Mouse (Mus musculus) lung, embryonic 14.5 days (tissue): Measurements from ENCODE around the gene Ddx3x. TPM values are rescaled to one million over a fixed set of nuclear protein-coding genes. Genes with fewer than 3 reads are reported as not detected.

Source experiments
- ATAC-seq: fragments of 200-750 bp; cut with Nextera tagmentation; 2 replicates; pipeline ENCODE4 v1.8.0; 2017; ENCODE audit warnings: mild to moderate bottlenecking, moderate TSS enrichment, moderate library complexity; ENCODE audit not compliant: insufficient read depth
- DNase-seq: peaks from one replicate; pipeline ENCODE4 v3.0.0-alpha.2; 2015
- H3K27ac ChIP-seq: fragments of 300-500 bp; sonication (generic); 2 replicates; pipeline ENCODE4 v1.5.1; 2014; ENCODE audit warnings: low read depth, mild to moderate bottlenecking, moderate library complexity
- H3K27me3 ChIP-seq: fragments of 300-500 bp; sonication (generic); 2 replicates; pipeline ENCODE4 v1.6.1; 2014; ENCODE audit warnings: low read length, control low read depth; ENCODE audit not compliant: insufficient read depth
- H3K36me3 ChIP-seq: fragments of 300-500 bp; sonication (generic); 2 replicates; pipeline ENCODE4 v1.6.1; 2014; ENCODE audit warnings: control low read depth; ENCODE audit not compliant: insufficient read depth
- H3K4me1 ChIP-seq: fragments of 300-500 bp; sonication (generic); 2 replicates; pipeline ENCODE4 v1.6.1; 2014; ENCODE audit warnings: antibody characterized with exemption, control low read depth; ENCODE audit not compliant: insufficient read depth
- H3K4me2 ChIP-seq: fragments of 300-500 bp; sonication (generic); 2 replicates; pipeline ENCODE4 v1.6.1; 2014; ENCODE audit warnings: mild to moderate bottlenecking
- H3K4me3 ChIP-seq: fragments of 300-500 bp; sonication (generic); 2 replicates; pipeline ENCODE4 v1.5.1; 2014; ENCODE audit warnings: low read depth, low read length
- H3K9ac ChIP-seq: fragments of 300-500 bp; sonication (generic); 2 replicates; pipeline ENCODE4 v1.6.1; 2014
- H3K9me3 ChIP-seq: fragments of 300-500 bp; sonication (generic); 2 replicates; pipeline ENCODE4 v1.6.1; 2016; ENCODE audit warnings: low read depth, low read length, control low read depth
- CTCF ChIP-seq: IDR thresholded peaks from 2 replicates; pipeline ENCODE4 v1.5.1; 2016; ENCODE audit warnings: antibody characterized with exemption, low read depth
- WGBS: fragments of 180-500 bp; shearing (Covaris S2); extraction: QIAGEN DNeasy Blood & Tissue Kit; methylation state at CpG from one replicate; pipeline ENCODE4 v1.1.7; 2014; 5-methylcytosine and 5-hydroxymethylcytosine counted together
- polyA plus RNA-seq: library from polyadenylated mRNA; unstranded; fragments of >200 nt; fragmentation: Nextera tagmentation; extraction: Ambion mirVana; gene quantifications from 2 replicates; pipeline ENCODE4 v1.2.1, GENCODE M21; 2014

The Ddx3x gene
- polyA plus RNA-seq, 1 experiment from 2014 or later = 164 TPM

DNA sequence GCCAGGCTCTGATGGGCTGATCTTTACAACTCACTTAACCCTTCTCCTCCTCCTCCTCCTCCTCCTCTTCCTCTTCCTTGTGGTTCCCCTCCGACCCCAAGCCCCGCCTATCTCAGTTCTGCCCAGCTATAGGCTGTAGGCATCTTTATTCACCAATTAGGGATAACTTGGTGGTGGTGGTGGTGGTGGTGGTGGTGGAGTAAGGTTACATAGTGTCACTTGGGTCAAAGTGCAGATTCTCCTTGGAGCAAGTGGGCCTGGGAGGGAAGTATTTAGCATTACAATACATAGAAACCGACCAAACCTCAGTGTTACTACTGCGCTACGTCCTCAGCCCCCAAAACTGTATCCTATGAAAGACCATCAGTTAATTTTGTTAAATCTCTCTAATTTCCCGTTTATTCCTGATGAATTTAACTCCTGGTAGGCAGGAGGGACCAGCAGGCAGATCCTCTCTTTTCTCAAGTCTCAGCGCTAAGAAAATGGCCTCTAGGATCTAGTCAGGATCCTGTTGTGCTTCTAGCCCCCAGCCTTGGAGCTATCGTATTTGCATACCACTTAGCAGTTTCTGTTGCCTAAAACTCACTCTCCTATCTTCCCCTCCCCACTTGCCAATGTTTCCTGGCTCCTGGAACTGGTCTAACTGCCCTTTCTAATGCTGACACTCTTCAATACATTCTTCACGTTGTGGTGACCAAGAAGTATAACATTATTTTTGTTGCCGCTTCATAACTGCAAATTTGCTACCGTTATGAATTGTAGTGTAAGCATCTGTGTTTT, 39.9 kb upstream of the Ddx3x start:
- Histone ChIP-seq H3K4me2 (peak overlapping the region; percentile 65), H3K4me3 (no peak overlapping the region), H3K9ac (no peak overlapping the region), H3K27ac (peak overlapping the region; percentile 96; the same call in 1 of the 2 replicates), H3K9me3 (no peaks in the 10 kb centered on the region), H3K27me3 (no peaks in the 10 kb centered on the region), H3K4me1 (no peaks in the 10 kb centered on the region; the same call in 1 of the 2 replicates), H3K36me3 (no peaks in the 10 kb centered on the region)
- DNase-seq (peak; percentile 16), ATAC-seq (no peak)
- TF ChIP-seq CTCF = no peak
- 26% methylated on average over 11 of the region's 11 CpGs for WGBS

DNA sequence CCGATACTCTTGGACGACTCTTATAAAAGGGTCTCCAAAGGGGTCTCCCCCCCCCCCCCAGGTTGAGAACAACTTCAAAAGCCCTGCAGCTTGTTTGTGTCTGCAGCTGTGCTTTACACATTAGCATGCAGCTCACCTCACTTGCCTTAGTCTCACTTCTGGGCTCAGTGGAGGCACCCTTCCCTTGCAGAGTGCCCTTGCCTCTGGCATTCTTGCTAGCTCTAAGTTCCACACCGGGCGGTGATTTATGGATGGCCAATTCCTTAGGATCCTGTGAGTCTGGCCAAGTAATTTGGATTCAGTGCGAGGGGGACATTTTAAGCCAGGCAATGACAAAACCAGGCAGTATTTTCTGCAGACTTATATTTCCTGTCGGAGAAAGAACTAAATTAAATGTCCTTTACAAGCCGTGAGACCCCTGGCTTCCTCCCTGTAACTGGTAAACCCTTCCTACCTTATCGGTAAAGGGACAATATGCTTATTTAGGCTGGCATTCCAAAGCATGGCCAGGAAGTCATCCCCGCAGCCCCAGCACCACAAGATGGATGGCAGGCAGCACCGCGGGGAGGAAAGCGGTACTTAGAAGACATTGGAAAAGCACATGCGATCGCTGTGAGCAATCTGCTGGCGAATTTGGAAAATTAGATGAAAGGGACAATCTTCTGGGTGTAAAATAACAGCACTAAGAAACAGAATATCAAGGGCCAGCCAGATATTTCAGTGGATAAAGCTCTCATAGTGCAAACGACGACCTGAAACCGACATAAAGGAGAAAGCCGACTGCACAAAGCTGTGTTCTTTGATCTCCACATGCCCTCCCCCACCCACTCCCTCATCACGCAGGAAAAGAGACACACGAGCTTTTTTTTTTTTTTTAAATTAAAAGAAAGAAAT, 39.1 kb upstream of the Ddx3x start:
- no peak for ATAC-seq
- H3K9me3 ChIP-seq = no peaks in the 10 kb centered on the region
- H3K27ac ChIP-seq = peak overlapping the region; percentile 96
- H3K4me3 ChIP-seq = peak overlapping the region; percentile 34
- WGBS = 7% methylated on average over 21 of the region's 21 CpGs
- no peak for TF ChIP-seq CTCF
- H3K4me1 ChIP-seq = no peaks in the 10 kb centered on the region; the same call in 1 of the 2 replicates
- no peaks in the 10 kb centered on the region for H3K36me3 ChIP-seq
- no peaks in the 10 kb centered on the region for H3K27me3 ChIP-seq
- H3K9ac ChIP-seq = peak overlapping the region; percentile 65
- H3K4me2 ChIP-seq = peak overlapping the region; percentile 65
- peak; percentile 51 for DNase-seq

DNA sequence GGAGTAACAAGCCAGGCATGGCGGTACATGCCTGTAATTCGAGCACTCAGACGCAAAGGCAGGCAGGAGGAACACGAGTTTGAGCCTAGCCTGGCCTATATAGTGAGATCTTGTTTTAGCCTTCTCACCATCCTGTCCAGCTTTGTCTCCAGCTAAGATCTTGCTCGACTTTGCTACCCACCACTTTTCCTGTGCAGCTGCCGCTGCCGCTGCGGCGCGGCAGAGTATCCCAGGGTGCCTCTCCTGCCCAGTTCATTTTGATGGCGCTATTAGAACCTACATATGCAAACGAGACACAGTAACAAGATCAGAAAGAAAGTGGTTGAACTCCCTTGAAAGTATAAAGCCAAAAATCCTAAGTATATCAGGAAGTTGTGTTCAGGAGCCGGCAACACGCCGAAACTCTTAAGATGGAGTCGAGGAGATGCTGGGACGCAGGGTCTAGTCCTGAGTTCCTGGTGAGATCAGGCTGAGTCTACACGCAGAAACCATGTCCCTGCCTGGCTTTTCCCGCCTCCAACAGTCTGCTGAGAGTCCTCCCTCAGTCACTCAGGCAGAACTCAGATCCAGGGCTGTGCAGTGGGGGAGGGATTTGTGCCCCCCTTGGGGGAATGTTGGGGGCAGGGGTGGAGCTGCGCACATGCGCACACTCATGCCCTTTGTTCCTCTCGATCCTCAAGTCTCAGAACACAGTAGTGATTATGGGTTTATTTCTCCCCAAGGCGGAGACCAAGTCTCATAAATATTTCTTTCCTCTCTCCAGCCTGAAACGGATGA, 38.3 kb upstream of the Ddx3x start:
- DNase-seq = peak; percentile 91
- WGBS = 6% methylated on average over 24 of the region's 24 CpGs
- no peaks in the 10 kb centered on the region for H3K36me3 ChIP-seq
- no peaks in the 10 kb centered on the region; the same call in 1 of the 2 replicates for H3K4me1 ChIP-seq
- no peaks in the 10 kb centered on the region for H3K27me3 ChIP-seq
- peak overlapping the region; percentile 96 for H3K27ac ChIP-seq
- no peaks in the 10 kb centered on the region for H3K9me3 ChIP-seq
- peak overlapping the region; percentile 65 for H3K4me2 ChIP-seq
- peak overlapping the region; percentile 65 for H3K9ac ChIP-seq
- no peak for TF ChIP-seq CTCF
- peak; percentile 96 for ATAC-seq
- H3K4me3 ChIP-seq = peak overlapping the region; percentile 34

DNA sequence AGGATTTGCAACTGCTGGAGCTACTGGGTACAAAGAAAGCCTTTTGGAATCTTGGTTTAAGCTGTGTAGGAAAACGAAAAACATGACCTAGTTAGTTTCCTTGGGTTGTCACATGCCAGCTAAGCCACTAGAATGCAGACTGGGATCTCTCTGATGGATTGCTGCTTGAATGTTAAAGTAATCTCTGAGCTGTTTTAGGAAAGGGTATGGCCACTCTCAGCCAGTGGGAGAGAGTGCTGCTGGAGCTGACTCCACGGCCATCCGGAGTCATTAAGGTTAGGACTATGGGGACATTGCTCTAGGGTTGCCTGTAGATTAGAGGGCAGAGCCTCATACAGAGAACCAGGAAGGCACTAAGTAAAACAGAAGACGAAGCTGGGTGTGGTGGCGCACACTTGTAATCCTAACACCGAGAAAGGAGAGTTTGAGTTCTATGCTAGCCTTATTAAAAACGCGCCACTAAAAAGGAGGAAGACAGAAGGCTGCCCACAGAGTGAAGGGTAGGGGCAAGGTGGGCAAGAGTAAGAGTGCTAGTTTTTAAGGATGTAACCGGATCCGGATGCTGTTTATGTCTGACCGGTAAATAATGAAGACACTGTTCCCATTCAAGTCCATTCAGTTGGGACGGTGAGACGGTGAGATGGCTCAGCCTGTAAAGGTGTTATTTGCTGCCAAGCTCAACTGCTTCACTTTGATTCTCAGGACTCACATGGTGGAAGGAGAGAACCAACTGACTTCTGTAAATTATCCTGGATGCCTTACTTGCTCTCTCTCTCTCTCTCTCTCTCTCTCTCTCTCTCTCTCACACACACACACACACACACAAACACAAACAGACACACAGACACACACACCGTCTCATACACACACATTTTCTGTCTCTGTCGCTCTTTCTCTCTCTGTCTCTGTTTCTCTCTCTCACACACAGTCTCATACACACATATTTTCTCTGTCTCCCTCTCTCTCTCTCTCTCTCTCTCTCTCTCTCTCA, 37.3 kb upstream of the Ddx3x start:
- 0 out of 2 replicates have a peak, but pooled peaks cover 5% of the 10 kb centered on the region for H3K27me3 ChIP-seq
- H3K4me2 ChIP-seq = peak overlapping the region; percentile 65
- H3K4me1 ChIP-seq = no peaks in the 10 kb centered on the region; the same call in 1 of the 2 replicates
- DNase-seq (no peak), ATAC-seq (peak; percentile 67)
- no peaks in the 10 kb centered on the region for H3K9me3 ChIP-seq
- peak overlapping the region; percentile 96 for H3K27ac ChIP-seq
- peak overlapping the region; percentile 65 for H3K9ac ChIP-seq
- H3K36me3 ChIP-seq = no peaks in the 10 kb centered on the region
- TF ChIP-seq CTCF = no peak
- peak overlapping the region; percentile 34 for H3K4me3 ChIP-seq
- 19% methylated on average over 15 of the region's 15 CpGs for WGBS

DNA sequence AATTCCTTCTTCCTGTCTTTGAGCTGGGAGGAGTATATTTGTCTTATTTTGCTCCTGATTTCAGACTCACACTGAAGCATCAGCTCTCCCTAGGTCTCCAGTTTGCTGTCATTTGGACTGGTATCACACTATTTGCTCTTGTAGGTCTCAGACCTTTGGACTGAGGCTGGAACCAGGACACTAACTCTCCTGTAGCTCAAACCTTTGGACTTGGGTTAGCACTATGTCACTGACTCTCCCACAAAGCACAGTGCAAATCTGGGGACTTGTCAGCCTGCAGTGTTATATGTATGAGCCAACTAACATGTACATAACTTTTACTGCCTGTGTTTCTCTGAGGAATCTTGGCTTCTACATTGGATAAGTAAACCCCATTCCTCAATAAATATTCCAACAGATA, 36.2 kb upstream of the Ddx3x start:
- H3K4me1 ChIP-seq = no peaks in the 10 kb centered on the region; the same call in 1 of the 2 replicates

DNA sequence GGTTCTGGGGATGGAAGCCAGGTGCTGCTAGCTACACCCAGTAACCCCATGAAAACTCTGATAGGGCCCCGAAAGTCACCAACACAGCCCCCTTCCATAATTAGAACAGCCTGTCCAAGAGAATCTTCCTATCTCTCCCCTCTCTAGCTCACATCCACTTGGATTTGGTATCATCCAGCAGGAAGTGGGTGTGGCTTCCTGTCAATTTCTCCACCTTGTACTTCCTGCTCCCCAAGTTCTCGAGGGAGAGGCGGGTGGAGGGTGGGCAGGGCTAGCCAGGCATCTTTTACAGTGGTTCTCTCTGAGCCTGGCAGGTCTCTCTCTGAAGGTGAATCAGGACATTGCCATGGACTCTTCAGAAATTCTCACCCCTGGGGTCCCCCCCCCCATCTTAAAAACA, 35.7 kb upstream of the Ddx3x start:
- Histone ChIP-seq H3K4me2 (no peak overlapping the region), H3K4me1 (no peaks in the 10 kb centered on the region; the same call in 1 of the 2 replicates), H3K27ac (no peak overlapping the region), H3K36me3 (no peaks in the 10 kb centered on the region), H3K27me3 (0 out of 2 replicates have a peak, but pooled peaks cover 5% of the 10 kb centered on the region), H3K9me3 (no peaks in the 10 kb centered on the region), H3K4me3 (no peak overlapping the region), H3K9ac (no peak overlapping the region)
- no peak for ATAC-seq
- 44% methylated on average over 3 of the region's 3 CpGs for WGBS
- no peak for TF ChIP-seq CTCF
- DNase-seq = peak; percentile 25

More for the DNA sequence above, 36.2 kb upstream of the Ddx3x start:
- Histone ChIP-seq H3K27me3 (0 out of 2 replicates have a peak, but pooled peaks cover 5% of the 10 kb centered on the region), H3K9ac (no peak overlapping the region), H3K4me3 (no peak overlapping the region), H3K36me3 (no peaks in the 10 kb centered on the region), H3K9me3 (no peaks in the 10 kb centered on the region), H3K27ac (no peak overlapping the region), H3K4me2 (no peak overlapping the region)
- no peak for TF ChIP-seq CTCF
- DNase-seq (no peak), ATAC-seq (no peak)
